Mouse (Mus musculus) spleen, embryonic (tissue): ENCODE results near the gene Gabarap.

ENCODE experiments used
- CTCF ChIA-PET: fragments of 350-600 bp; sonication (Branson Sonifier 250); formaldehyde crosslinking; loops from one replicate; lab custom pipeline; 2022; lab: Charles Lee

Gene Gabarap

GRCm38 (mm10) chr11:70018131-70018990 lies 27.4 kb downstream of the Gabarap start:
- CTCF ChIA-PET = interaction anchor here (0.6 to 0.7 kb wide), 3 partner anchors 45 to 385 kb away, joined by 3 to 8 read pairs (median 3); no protein-coding TSS in a partner anchor

GRCm38 (mm10) chr11:70019495-70020021 lies 28.6 kb downstream of the Gabarap start:
- CTCF ChIA-PET = interaction anchor here (0.7 kb wide), 1 partner anchor 46 kb away, joined by 3 read pairs; no protein-coding TSS in a partner anchor

DNA sequence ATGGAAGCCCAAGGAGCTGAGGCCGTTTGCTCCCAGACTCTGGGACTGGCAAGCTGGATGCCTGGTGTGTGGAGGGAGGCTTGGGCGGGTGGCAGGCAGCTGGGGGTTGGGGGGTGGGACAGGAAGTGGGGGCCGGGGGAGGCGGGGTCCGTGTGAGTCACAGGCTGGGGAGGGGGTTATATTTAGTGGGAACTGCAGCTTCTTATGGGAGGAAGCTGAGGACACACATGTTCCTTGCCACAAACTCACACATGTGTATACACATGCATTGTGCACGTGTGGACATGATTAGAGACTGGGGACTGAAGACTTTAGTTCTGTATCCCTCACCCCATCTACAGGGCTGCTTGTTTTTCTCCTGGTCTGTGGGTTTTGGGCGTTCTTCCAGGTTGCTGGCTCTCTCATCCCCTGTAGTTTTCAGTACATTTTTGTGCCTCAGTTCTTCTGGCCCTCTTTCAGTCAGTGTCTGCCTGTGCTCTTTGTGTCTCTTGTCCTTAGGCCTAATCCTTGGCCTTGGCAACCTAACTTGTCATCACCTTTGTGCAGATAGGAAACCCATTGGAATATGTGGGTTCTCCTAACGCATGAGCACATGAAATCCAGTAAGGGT lies 29.2 kb downstream of the Gabarap start:
- CTCF ChIA-PET = no interaction called here

DNA sequence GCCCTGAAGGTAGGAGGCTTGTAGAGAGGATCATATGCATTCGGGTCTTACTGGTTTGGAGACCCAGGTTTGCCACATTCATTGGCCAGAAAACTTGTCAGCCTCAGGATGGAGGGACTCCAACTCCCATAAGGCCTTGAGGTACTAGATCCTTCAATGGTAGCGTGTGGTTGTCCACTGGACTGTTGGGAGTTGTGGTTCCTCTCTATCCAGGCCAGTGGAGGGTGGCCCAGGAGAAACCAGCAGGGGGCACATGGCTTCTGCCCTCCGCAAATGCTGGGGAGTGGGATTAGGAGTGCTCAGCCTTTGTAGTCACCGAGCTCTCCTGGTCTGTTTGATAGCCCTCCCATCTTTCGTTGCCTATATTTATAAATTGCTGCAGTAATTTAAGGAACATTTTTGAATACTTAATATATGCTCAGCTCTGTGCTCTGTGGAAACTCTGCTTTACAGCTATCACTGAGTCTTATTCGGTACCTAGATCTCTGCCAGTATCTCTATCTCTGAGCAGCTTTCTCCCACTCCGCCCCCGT lies 29.9 kb downstream of the Gabarap start:
- CTCF ChIA-PET = no interaction called here

DNA sequence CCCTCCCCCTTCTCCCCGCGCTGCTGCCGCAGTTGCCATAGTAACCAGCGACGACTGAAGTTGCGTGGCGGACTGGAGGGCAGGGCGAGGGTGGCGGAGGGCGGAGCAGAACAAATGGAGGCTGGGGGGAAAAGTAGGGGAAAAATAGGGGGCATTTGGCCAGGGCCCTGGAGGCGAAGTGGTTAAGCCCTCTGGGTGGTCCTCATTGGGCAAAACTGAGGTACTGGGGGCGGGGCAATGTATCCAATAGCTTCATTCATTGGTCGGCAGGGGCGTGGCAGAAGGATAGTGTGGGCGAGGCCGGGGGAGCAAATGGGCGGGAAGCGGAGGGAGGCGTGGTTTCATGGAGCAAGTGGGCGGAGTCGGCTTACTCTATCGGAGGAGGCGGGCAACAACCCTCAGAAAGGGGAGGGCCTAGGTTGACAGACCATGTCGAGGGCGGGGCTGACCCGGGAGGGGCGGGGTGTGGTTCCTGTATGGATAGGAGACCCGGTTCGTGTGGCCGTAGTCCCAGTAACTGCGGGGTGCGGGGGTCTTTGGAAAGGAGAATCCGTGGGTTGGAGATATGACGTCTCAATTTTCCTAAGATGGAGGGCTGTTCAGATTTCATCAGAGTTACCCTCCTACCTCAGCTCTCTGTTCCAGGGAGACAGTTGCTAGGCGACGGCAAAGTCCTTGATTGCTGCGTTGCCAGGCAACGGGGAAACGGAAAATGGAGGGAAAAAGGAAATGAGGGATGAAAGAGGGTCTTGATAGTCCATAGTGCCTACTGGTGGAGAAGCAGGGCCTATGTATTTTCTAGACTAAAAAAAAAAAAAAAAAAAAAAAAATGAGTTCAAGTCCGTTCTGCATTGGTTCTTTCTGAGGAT lies 30.6 kb downstream of the Gabarap start:
- CTCF ChIA-PET = interaction anchor here (0.6 kb wide), 1 partner anchor 84 kb away, joined by 15 read pairs; no protein-coding TSS in a partner anchor

- CTCF ChIA-PET = no interaction called here
Observed at GRCm38 (mm10) chr11:70023481-70024150, 32.7 kb downstream of the Gabarap start.

DNA sequence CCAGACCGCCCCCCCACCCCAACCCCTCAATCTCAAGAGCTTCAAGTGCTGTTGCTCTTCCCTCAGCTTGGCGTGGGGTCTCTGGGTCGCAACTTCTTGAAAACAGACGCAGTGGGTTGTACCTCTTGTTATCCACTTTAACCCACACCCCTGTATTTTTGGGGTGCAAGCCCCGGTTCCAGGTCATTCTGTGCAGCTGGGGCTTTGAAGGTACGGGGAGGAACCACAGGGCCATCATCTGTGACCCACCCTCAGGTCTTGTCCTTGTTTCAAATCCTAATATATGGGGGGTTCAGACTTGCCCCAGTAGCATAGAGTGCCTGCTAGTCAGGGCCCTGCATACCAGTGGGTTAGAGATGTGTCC lies 33.2 kb downstream of the Gabarap start:
- CTCF ChIA-PET = no interaction called here

GRCm38 (mm10) chr11:70026689-70027088 lies 35.7 kb downstream of the Gabarap start:
- CTCF ChIA-PET = no interaction called here

DNA sequence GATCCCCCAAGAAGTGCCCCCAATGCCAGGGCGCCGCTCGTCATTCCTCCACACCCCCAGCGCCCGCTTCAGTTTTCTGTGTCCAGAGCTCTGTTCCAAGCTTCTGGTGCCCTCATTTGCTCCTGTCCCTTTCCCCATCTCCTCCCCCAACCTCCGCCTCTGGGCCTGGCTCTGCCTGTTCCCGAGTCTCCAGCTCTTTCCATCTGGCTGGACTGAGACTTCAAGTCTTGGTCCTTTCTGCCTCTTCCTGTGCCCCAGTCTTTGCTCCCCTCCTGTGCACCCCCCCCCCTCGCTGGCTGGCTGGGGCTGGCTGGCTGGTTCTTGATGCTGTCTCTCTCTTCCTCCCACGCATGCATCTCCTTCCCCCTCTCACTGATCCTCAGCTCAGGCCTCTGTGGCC lies 36.5 kb downstream of the Gabarap start:
- CTCF ChIA-PET = no interaction called here

- CTCF ChIA-PET = interaction anchor here (0.5 to 0.7 kb wide), 2 partner anchors 37 to 725 kb away, joined by 4 read pairs; no protein-coding TSS in a partner anchor
Observed at GRCm38 (mm10) chr11:70028401-70029129, 37.6 kb downstream of the Gabarap start.

- CTCF ChIA-PET = no interaction called here
Observed at GRCm38 (mm10) chr11:70029130-70029801, 38.3 kb downstream of the Gabarap start.

- CTCF ChIA-PET = no interaction called here
Observed at GRCm38 (mm10) chr11:70029829-70030550, 39.0 kb downstream of the Gabarap start.

- CTCF ChIA-PET = no interaction called here
Observed at GRCm38 (mm10) chr11:70030651-70031320, 39.8 kb downstream of the Gabarap start.

- CTCF ChIA-PET = no interaction called here
Observed at GRCm38 (mm10) chr11:70031321-70031670, 40.4 kb downstream of the Gabarap start.

GRCm38 (mm10) chr11:70038174-70038573 lies 47.2 kb downstream of the Gabarap start:
- CTCF ChIA-PET = no interaction called here

DNA sequence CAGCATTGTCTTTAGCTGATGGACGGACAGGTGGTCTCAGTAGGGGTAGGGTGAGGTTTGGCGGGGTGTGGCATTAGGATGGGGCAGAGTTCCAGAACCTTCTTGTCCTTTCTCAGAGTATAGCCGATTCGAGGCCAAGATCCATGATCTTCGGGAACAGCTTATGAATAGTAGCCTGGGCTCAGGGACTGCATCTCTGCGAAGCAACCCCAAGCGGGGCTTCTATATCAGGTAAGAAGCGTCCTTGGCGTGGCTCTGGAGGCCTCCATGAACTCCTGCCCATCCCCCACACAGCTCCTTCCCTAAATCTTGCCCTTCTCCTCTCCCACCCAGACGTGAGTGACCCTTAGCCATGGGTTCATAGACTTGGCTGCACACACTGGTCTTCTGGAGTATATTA lies 48.7 kb downstream of the Gabarap start:
- CTCF ChIA-PET = no interaction called here

DNA sequence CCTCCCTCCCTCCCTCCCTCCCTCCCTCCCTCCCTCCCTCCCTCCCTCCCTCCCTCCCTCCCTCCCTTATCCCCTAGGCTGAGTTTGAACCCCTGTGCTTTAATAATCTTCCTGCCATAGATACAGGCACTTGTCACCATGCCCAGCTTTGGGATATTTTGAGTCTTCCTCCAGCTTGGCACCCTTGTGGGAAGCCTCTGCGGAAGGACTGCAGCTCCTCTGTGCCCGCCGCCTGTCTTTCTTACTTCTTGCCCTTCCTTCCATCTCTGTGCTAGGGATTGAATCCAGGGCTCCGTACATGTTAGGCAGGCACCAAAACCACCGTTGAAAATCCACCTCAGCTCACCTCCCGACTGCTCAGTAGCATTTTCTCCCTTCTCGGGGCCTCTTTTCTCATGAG lies 49.2 kb downstream of the Gabarap start:
- CTCF ChIA-PET = no interaction called here

DNA sequence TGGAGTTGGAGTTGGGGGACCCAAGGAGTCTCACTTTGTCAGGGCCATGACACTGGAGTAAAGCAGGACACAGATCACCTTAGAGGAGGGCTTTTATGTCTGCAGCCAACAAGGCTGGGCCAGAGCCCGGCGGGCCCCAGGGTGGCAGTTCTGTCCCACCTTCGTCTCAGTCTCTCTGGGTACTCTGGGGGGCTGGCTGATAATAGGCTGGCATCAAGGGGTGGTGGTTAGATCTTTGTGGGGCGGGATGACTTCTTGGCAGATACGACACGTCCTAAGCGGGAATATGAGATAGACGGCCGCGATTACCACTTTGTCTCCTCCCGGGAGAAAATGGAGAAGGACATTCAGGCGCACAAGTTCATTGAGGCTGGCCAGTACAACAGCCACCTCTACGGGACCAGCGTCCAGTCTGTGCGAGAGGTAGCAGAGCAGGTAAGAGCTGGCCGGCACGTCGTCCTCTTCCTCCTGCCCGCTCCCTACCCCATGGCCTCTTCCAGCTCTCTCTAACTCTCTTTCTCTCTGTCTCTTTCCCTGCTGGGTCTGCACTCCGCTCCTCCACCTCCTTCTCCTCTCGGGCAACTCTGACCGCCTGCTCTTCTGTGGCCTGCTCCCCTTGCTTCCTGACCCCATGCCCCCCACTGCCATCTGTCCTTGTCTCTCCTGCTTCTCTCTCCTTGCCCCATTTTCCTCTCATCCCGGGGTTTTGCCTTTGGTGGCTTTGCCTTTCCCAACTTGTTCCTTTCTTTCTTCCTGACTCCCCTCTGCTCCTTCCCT lies 51.6 kb downstream of the Gabarap start:
- CTCF ChIA-PET = no interaction called here
